Mouse (Mus musculus) frontal cortex, postnatal 36 days (tissue): ENCODE measurements around the gene Fbxw9.

Source experiments
- DNase-seq, 2 experiments: peaks; one replicate each; pipeline ENCODE4 v3.0.0; 2022; ENCODE audit warnings: low spot score in 2 of 2

Fbxw9 gene

DNA sequence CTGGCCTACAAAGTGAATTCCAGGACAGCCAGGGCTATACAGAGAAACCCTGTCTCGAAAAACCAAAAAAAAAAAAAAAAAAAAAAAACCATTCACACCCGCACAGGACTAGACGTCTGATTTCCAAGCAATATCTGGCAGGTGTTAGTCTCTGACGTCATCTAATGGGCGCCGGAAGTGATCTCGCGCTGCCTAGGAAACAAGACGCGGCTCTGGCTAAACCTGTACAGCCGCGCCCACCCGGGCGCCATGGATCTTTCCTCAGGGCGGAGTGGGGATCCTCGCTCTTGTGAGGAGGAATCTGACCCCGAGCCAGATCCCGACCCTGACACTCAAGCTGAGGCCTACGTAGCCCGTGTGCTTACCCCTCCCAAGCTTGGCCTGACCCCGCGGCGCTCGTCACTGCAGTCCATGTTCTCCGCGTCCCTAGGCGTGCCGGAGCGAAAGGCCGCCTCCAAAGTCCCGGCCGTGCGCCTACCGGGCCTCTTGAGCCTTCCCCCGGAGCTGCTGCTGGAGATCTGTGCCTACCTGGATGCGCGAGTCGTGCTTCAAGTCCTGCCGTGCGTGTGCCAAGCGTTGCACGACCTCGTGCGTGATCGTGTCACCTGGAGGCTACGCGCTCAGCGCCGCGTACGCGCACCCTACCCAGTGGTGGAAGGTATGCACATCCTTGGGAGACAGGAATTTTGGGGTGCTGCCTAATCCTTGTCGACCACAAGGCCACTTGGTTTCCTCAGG is at the start of gene Fbxw9:
TSS of gene Fbxw9 (plus strand) at position 177 of the 738 bp plus-strand sequence.
- DNase-seq, result peak; percentile 89 to 96

DNA sequence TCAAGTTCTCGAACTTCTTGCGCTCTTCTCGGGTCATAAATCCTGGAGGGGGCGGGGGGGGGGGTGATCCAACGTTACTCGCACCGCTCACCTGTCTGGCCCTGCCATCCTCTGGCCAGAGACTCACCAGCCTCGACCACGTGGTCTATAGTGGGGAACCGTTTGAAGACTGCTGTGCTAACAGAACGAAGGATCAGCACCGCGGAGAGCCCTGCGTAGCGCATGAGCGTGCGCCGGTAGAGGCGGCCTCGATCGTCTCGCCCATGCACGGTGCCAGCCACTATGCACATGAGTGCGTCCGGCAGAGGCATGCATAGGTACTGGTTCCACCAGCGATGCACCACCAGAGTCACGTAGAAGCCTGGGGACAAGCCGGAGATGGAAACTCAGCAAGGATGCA is 48.6 kb upstream of the Fbxw9 start:
- no peak for DNase-seq

DNA sequence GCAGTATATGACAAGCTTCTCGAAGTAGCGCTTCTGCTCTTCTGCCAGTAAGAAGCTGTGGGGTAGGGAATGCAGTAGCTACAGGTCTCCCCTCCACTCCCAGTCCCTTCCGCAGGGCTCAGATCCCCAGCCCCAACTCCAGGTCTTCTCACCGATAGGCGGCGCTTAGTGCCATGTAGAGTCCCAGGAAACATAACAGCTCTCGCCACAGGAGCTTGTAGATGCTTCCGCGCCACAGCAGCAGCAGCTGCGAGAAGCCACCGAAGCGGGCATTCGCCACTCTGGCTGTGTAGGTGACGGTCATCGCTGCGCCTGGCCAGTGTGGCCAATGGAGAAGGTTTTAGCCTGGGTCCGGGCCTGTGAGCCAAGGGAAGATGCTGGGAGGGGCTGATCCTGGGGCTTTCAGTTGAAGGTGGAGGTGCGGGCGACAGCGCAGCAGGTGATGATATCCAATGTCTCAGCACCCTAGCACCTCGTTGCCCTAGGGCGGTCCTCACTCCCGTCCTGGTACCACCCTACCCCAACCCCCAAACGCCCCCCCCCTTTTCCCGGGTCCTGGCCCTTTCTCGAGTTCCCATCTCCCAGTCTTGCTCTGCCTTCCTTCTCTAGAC is 46.5 kb upstream of the Fbxw9 start:
- DNase-seq, result peak; percentile 71 to 82

DNA sequence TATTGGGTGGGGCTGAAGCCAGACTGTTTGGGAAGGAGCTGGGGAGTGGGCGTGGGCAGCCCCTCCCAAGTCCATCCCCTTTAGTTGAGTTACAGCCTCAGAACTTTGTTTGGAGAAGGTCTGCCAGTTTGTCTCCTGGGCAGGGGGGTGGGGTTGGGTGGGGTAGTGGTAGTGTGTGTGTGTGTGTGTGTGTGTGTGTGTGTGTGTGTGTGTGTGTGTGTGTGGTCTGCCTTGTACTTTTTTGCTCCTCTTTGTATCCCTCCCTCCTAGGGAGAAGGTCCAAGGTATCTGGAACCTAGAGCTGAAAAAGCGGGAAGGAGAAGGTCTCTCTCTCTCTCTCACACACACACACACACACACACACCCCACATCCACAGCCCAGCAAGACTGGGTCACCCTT is 45.4 kb upstream of the Fbxw9 start, which contains the start of gene Best2:
TSS of gene Best2 (minus strand) at position 101 of the 400 bp plus-strand sequence.
- DNase-seq, result no peak

DNA sequence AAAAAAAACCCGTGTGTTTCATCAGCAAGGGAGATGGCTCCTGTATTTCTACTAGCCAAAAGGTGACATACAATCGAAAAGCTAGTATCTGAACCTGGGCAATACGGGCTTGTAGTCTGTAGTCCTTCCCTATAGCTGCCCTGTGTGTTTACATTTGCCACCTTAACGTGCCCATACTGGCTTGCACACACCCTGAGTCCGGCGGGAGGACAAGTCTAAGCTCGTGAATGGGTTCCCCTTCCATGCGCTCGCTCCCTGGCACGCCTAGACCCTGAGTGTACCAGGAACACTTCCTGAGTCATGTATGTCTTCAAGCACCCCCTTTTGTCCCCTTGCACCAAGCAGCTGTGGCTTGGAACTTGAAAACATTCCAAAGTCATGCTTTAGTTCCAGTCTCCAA is 43.1 kb upstream of the Fbxw9 start:
- DNase-seq, result no peak

DNA sequence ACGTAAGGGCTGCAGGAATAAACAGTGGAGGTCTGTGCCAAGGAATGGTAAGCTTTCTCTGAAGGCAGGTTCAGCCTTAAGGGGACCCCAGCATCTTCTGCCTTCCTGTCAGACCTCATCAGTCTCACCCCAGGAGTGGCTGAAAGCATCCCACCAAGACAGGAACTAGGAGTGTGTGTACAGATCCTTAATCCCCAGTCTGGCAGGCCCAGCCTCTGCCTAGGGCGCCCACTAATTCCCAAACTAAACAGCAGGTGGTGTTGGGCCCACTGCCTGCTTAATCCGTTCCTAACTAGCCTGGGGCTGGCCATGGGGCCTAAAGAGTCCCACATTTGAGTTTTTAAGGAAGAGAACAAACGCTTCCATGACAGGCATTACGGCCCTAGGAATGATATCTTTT is 42.6 kb upstream of the Fbxw9 start:
- no peak for DNase-seq

DNA sequence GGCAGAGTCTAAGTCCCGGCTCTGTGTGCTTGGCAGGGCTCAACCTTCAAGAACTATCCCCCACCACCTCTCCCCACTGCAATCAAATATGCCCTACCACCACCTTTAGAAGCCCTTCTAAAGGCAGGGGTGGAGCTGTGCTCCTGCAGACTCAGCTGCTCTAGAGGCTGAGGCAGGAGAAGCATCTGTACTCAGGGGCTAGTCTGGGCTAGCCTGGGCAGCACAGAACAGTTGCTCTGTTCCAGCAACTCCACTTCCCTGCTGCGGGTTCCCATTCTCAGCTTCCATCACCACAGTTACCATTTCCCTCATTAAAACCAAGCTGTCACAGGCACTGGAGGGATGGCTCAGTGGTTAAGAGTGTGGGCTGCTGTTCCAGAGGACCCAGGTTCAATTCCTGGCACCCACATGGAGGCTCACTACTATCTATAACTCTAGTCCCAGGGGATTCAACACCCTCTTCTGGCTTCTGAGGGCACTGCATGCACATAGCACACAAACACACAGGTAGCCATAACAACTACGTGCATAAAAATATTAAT is 38.3 kb upstream of the Fbxw9 start:
- no peak for DNase-seq

DNA sequence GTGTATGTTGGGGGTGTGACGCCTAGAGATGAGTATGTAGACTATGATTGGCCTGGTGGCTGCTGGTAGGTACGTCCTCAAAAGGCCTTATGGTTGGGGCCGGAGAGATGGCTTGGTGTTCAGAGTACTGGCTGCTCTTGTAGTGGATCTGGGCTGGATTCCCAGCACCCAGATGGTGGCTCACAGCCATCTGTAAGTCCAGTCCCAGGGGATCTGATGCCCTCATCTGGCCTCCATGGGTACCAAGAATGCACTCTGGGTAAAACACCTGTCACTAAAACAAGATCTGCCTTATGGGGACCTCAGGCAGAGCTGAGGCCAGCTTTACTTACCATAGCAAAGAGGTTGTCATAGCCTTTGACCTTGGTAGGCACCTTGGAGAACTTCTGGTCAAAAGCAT is 36.0 kb upstream of the Fbxw9 start:
- DNase-seq, result no peak

DNA sequence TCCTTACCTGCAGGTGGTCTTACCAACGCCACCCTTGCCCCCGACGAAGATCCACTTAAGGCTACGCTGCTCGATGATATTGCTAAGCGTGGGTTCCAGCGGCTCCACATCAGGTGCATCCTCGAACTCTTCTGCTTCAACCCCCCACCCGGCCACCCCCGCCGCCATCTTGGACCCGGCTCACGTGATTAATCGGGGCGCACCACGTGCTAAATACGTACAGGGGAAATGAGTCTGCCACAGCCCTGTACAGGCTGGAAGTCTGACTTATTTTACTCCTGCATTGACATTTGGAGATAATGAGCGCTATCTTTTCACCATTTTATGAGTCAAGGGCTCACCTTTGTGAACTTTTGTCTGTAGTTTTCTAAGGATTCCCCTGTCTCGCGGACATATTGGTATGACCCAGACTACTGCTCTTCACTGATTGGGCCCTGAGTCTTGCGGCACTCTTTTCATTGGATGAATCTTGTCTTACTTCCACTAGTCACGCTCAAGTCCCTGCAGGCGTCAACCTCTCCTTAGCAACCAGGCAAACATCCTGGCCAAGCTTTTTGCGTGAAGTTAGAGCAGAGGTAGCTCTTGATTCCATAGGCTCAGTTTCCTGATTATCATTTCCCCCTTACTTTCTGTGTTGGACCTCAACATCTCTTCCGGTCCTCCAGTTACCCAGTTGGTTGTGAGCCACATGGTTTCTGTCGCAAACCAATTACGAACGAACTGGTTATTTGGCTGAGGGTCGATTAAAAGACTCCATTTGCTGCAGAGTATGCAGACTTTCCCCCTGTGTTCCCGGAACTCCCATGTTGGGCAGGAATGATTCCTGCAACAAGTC is 34.5 kb upstream of the Fbxw9 start, which contains the start of gene Asna1:
TSS of gene Asna1 (minus strand) at position 184 of the 835 bp plus-strand sequence.
- DNase-seq, result peak; percentile 85 to 88

DNA sequence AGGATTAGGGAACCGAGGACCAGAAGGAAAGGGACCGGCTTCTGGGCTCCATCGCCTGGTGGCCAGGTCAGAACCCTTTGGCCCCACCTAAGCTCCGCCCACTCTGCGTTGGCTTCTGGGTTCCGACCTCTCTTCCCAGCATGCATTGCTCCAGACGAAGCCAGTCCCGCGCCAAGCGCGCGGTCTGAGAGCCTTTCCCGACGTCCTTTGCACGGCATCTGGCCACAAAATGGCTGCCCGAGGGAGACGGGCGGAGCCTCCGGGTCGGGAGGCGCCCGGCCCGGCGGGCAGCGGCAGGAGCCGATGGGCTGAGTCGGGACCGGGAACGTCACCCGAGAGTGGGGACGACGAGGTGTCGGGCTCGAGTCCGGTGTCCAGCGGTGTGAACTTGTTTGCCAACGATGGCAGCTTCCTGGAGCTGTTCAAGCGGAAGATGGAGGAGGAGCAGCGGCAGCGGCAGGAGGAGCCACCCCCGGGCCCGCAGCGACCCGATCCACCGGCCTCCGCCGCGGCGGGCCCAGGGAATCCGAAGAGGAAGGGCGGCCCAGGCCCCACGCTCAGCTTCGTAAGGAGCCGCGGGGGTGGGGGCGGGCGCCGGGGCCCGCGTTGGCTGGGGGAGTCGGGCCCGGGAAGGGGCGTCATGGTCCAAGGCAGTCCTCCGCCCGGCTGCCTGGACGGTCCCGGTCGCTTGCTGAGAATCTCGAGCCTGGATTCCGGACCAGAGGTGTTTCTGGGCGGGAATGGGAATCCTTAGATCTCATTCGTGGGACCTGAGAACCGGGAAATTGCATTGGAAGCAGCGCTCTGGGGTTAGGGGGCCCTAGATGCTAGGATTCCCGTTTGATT is 33.0 kb upstream of the Fbxw9 start, which contains the start of gene Trir:
TSS of gene Trir (plus strand) at position 154 of the 846 bp plus-strand sequence.
- DNase-seq, result peak; percentile 97

DNA sequence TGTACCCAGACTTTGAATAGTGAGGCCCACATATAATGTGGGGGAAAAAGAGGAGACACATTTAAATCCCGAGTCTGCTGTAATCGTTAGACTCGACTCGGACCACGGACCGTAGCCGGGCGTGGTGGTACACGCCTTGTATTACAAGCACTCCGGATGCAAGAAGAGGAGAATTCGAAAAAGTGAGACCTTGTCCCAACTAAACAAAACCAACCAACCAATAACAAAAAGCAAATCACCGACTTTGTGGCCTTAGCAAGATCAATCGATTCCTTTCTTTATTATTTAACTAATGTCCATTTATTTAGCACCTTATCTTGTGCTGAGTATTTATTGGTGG is 32.4 kb upstream of the Fbxw9 start:
- no peak for DNase-seq

DNA sequence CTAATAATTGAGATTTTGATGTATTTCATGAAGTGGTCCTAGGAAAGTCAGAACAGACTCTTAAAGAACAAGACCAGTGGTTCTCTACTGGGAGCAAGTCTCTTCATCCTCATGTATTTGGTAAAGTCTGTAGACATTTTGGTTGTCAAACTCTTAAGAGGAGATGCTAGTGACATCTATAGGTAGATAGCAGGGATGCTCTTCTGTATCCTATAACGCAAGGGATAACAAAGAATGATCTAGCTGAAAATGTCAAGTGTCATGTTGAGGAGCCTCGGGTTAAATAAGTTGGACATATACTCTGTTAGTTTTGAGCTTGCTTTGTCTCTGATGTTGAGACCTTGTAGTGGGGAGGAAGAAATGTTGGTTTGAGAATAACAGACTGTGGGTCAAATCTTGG is 31.9 kb upstream of the Fbxw9 start:
- DNase-seq, result no peak

DNA sequence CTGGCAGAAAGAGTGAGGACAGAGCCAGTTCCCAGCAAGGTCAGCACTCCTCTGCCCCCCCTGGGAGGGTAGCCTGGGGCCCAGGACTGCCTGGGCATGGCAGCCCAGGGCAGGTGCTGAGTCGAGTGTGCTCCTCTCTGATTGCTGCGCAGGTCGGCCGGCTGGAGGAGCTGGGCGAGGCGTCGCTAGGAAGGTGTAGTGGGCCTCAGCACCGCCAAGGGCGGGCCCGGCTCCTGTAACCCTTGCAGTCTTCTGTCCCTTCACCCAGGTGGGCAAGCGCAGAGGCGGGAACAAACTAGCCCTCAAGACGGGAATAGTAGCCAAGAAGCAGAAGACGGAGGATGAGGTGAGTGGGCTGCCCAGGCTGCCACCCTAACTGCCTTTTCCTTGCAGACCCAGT is 30.6 kb upstream of the Fbxw9 start:
- DNase-seq, result no peak

DNA sequence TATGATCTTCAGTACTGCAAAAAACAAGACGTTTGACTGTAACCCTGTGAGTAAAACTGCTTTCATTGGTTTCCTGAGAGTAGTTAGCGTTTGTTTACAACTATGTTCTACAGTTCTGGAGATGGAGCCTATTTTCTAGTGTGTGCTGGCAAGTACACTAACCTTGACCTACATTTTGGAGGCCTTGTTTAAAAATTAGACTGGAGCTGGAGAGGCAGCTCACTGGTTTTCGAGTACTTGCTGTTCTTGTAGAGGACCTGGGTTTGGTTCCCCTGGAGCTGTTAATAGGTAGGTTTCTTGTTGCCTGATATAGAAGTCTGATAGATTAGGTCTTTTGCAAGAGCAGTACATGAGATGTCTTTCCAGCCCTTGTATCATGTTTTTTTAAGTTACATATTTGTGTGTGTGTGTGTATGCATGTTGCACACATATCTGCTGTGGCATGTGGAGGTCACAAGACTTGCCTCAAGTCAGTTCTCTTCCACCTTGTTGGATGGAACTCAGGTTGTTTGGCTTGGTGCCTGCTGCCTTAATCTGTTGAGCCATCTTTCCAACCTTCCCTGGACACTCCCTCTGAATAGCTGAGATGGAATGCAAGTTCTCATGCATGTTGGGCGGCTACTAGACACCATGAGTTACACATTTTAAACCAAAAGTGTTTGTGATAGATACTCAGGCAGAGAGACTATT is 27.1 kb upstream of the Fbxw9 start:
- no peak for DNase-seq

DNA sequence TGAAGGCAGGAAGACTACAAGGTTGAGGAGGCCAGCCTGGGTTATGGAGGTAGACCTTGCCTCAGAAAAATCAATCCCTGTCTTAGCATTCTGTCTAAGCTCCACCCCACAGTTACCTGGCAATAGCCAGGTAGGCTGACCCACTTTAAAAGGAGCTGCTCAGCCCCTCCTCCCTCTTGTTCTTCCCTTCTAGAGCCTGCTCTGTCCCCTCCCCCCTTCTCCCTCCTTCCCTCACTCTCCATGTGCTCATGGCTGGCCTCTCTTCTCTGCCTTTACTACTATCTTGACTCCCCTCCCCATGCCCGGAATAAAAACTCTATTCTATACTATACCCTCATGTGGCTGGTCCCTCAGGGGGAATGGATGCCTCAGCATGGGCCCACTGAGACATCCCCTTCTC is 26.0 kb upstream of the Fbxw9 start:
- no peak for DNase-seq

DNA sequence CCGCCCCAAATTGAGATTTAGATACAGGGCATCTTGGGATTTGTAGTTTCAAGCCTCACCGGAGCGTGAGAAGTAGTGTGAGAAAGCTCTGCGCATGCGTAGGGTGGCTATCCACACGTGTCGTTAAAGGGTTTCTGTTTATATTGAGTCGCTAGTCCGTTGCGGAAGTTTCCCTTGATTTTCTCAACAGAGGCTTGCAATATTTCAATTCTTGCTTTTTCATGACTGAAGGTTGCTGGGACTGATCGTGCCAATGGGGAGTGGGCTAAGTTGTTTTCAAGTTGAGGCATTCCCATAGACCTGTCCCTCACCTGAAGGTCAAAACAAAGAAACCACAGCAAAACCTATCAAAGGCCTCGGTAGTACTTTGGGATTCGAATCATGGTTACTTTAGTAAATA is 25.1 kb upstream of the Fbxw9 start:
- DNase-seq, result peak; percentile 66 to 71

DNA sequence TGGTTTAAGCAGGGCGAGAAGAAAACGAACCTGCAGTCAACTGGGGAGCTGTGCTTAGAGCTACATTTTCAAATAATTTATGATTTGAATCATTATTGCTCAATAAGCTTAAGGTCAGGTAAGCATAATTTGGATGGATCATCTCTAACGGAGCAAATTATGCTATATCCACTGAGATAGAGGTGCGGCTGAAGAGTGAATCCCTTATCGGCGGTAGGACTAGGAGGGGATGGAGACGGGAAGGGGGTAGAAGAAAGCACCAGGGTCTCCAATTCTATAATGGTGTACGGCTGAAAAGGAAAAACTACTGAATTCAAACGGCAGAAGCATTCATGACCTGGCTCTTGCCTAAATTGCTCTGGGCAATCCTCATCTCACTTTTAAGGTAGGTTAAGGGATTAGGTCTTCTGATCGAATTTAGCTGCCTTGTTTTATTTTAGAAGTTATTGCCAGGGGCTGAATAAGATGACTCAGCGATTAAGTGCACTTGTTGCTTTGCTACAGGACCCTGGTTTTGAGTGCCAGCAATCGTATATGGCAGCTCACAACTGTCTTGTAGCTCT is 24.6 kb upstream of the Fbxw9 start:
- DNase-seq, result no peak

DNA sequence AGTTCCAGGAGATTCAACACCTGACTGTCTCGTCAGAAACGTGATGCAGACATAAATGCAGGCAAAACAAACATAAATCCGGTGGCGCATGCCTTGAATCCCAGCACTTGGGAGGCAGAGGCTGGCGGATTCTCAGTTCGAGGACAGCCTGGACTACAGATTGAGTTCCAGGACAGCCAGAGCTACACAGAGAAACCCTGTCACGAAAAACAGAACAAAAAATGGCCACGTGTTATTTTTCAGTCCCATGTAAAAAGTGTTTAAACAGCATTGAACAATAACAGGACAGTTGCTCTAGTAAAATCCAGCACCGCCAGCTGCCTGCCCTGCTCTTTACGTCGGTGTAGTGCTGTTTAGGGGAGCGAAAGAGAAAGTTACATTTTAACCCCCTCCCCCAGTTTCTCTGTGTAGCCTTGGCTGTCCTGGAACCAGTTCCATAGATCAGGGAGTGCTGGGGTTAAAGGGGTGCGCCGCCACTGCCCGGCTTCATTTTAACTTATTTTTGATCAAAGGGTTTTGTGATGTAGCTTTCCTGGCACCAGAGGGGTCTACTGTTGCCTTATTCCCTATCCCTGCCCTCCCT is 24.0 kb upstream of the Fbxw9 start:
- DNase-seq, result peak in 1 of 2 experiments; percentile 23

DNA sequence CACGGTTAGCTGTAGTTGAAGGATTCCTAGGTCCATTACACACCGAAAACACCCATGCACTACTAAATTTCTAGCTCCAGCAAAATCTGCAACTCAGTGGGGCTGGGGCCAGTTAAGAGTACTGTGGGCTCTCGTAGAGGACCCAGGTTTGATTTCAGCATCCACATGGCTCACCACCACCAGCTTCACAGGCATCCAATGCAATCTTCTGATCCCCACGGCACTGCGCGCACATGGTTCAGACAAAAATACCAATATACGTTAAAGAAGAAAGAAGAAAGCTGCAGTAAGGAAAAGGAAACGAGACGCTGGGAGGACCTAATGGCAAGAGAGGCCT is 23.5 kb upstream of the Fbxw9 start:
- DNase-seq, result no peak

DNA sequence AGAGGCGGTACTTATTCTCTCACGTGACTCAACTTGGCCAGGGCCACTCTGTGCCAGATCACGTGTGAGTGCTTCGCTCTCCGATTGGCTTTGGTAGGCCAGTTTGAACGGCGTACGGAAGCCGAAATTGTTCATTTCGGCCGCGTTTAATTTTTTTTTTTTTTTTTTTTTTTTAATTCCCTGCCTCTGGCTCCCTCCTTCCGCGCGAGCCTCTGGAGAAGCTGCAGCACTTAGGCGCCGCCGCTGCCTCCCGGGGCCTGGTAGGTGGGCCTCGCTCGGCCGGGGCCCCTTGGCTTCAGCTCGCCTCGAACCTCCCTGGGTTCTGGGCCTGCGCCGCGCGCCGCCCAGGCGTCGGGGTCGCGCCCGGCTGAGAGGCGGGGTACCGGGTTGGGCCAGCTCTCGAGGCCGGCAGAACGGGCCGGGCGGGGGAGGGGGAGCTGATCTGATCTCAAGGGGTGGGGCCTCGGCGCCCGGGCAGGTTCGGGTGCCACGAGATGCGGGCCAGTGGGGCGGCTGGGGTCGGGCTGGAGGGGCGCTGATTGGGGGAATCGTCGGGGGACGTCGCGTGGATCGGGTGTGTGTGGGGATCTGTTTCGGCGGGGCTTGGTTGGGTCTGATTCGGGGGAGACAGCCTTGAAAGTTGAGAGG is 23.0 kb upstream of the Fbxw9 start, which contains the start of gene Tnpo2:
TSS of gene Tnpo2 (plus strand) at position 198 of the 648 bp plus-strand sequence.
- peak; percentile 86 to 95 for DNase-seq
